Mouse (Mus musculus) cortical plate, adult 2 months (tissue): Measurements from ENCODE around the gene L2hgdh. TPM values are rescaled to one million over a fixed set of nuclear protein-coding genes. Genes with fewer than 3 reads are reported as not detected.
"Not testable (repeated sequence)": the region's sequence is repeated elsewhere in the genome, so short reads cannot be mapped to it uniquely, and the experiment has no call there.

Experiments used
- H3K27ac ChIP-seq: fragments of 200-500 bp; 2 replicates; pipeline ENCODE4 v1.5.1; 2012; ENCODE audit warnings: low read length, control low read depth, inconsistent platforms; ENCODE audit not compliant: insufficient read depth
- H3K4me1 ChIP-seq: fragments of 200-500 bp; 2 replicates; pipeline ENCODE4 v1.6.1; 2011; ENCODE audit warnings: low read length; ENCODE audit not compliant: control insufficient read depth, insufficient read depth
- H3K4me3 ChIP-seq: fragments of 200-500 bp; 2 replicates; pipeline ENCODE4 v1.5.1; 2011; ENCODE audit warnings: mild to moderate bottlenecking, low read length, control low read depth; ENCODE audit not compliant: insufficient read depth
- CTCF ChIP-seq: fragments of 200-500 bp; IDR thresholded peaks from 2 replicates; pipeline ENCODE4 v1.5.1; 2011; ENCODE audit warnings: mild to moderate bottlenecking, control low read depth, low read length; ENCODE audit not compliant: insufficient read depth; ENCODE audit errors: extremely low read depth
- POLR2A ChIP-seq: fragments of 200-500 bp; IDR thresholded peaks from 2 replicates; pipeline ENCODE4 v1.6.1; 2011; ENCODE audit warnings: mild to moderate bottlenecking, low read length, control low read depth; ENCODE audit not compliant: insufficient read depth; ENCODE audit errors: extremely low read depth
- polyA plus RNA-seq: library from polyadenylated mRNA; depleted of rRNA; stranded (reverse); fragments of >200 nt; gene quantifications from 2 replicates; pipeline ENCODE4 v1.2.3, GENCODE M21; 2012; rRNA removed

Gene L2hgdh
- polyA plus RNA-seq, 1 experiment: 11.8 TPM

DNA sequence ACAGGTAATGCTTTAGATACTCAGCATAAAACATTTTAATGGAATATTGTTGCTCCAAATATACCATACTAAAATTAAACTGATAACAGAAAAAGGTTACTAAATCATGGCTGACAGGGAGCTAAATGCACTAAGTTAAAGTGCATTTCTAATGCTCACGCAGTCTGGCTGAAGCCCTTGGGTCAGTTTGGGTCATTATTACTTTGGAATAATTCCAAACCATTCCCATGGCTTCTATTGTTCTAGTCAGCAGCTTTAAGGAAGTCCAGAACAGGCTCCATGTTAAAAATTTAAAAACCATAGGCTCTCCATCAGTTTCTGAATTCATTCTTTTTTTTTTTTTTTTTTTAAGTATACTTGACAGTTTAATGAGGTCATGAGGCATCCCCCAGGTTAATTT lies 50.5 kb downstream of the L2hgdh start:
- Histone ChIP-seq H3K4me3 (no peak overlapping the region), H3K4me1 (no peaks in the 10 kb centered on the region), H3K27ac (no peak overlapping the region)
- TF ChIP-seq CTCF (no peak), POLR2A (no peak)

DNA sequence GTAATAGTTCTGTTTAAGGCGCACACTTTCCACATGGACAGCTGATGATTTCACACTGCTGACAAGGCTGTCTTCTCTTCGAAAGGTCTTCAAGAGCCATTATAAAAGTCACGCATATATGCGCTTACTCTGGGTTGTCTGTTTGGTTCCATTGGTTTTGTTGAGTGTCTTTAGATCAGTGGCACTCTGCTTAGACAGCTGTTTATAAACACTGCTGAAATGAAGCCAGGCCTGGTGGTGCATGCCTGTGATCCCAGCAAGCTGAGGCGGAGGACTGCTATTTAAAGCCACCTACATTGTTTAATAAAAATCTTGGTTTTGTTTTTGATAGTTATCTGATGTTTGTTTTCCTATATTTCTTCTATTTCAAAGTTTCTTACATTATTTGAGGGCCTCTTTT lies 58.0 kb downstream of the L2hgdh start:
- TF ChIP-seq POLR2A: no peak
- no peak for TF ChIP-seq CTCF
- Histone ChIP-seq H3K27ac (no peak overlapping the region), H3K4me3 (no peak overlapping the region)

DNA sequence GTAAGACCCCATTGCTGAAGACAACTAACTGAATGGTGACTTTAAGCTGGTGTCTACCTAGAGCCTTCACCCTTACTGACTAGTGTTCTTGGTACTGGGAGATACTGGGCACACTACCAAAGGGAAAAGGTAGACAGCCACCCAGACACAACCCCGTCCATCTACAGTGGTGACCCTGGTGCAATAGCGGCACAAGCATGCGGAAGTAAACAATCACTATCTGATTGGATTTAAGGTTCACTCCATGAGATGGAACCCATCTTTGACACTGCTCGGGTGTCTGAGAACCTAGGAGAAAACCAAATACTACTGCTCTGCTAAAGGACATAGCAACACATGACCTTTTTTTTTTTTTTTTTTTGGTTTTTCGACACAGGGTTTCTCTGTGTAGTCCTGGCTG lies 63.0 kb downstream of the L2hgdh start:
- Histone ChIP-seq H3K27ac (no peak overlapping the region), H3K4me3 (no peak overlapping the region), H3K4me1 (no peaks in the 10 kb centered on the region)
- no peak for TF ChIP-seq CTCF
- no peak for TF ChIP-seq POLR2A

More for the DNA sequence above, 58.0 kb downstream of the L2hgdh start:
- no peaks in the 10 kb centered on the region for H3K4me1 ChIP-seq

DNA sequence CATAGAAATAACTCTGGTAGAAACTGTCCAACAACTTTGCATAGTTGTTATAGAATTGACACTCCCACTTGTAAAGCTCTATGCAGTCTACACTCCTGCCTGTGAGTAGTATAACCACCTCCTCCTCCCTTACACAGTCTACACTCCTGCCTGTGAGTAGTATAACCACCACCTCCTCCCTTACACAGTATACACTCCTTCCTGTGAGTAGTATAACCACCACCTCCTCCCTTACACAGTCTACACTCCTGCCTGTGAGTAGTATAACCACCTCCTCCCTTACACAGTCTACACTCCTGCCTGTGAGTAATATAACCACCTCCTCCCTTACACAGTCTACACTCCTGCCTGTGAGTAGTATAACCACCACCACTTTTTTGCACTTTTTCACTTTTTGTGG lies 70.7 kb downstream of the L2hgdh start:
- H3K4me3 ChIP-seq, H3K27ac ChIP-seq, H3K4me1 ChIP-seq: not testable (repeated sequence)

DNA sequence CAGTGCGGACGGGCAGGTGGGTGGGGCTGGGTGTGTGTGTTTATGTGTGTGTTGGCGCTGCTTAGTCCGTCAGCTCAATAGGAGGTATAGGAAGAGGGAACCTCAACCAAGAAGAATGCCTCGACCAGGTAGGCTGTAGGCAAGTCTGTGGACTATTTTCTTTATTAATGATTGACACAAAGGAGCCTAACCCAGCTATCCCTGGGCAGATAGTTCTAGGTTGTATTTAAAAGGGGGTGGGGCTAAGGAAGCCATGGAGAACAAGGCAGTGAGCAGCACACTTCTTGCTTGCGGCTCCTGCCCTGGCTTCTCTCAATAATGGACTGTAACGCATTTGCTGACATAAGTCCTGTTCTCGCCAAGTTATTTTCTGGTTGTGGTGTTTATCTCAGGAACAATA lies 75.2 kb downstream of the L2hgdh start:
- Histone ChIP-seq H3K4me1 (peaks cover 6% of the 10 kb centered on the region), H3K4me3 (no peak overlapping the region), H3K27ac (no peak overlapping the region)
- TF ChIP-seq POLR2A (no peak), CTCF (no peak)

DNA sequence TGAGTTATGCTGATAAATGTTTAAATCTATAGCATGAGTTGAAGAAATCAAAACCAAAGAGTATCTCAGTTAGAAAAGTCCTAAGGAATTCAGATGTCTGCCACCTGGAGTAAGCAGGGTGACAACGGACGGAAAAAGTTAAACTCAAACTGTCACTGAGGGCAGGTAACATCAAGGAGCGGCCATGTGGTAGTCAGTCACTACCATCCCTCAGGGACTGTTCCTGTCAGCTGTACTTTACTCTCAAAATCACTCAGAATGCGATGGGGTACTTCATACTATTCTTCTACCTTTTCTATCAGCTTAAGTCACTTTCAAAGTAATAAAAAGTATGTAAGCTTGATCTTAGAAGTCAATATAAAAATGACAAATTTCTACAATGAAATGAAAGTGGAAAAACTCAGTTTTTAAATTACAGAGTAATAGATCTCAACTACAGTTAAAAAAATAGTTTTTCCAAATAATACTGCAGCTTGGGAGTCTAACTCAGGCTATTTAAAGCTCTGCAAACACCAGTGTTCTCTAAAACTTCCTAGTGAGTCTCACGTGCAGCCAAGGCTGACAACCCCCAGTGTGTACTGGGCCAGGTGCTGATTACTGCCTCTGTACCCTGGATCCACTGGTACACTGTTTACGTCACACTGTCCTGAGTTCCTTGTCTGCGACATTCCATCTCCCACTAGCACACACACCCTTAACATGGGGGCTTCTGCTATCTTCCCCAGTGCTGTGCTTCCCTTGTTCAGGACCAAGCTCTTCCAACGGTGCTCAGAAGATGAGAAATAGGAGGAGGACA lies 78.7 kb downstream of the L2hgdh start:
- no peak overlapping the region for H3K27ac ChIP-seq
- no peak overlapping the region for H3K4me3 ChIP-seq
- no peak for TF ChIP-seq POLR2A
- H3K4me1 ChIP-seq: peaks cover 6% of the 10 kb centered on the region

DNA sequence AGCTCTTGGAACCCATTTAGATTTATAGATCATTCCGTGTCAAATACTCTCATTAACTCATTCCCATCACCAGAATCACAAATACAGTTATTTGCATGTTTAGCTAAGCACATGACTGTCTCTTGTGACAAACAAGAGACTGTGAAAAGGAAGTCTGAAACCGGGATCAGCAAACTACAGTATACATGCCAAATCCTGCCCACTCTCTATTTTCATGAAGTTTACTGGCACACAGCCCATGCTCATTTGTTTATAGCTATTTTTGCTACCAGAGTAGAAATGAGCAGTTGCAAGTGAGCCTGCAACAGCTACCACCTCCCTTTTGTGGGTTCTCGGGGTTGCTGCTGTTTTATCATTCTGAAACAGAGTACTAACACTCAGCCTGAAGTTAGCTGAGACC lies 79.8 kb downstream of the L2hgdh start:
- TF ChIP-seq CTCF (no peak), POLR2A (no peak)
- H3K27ac ChIP-seq: no peak overlapping the region
- no peak overlapping the region for H3K4me3 ChIP-seq
- peaks cover 6% of the 10 kb centered on the region for H3K4me1 ChIP-seq

DNA sequence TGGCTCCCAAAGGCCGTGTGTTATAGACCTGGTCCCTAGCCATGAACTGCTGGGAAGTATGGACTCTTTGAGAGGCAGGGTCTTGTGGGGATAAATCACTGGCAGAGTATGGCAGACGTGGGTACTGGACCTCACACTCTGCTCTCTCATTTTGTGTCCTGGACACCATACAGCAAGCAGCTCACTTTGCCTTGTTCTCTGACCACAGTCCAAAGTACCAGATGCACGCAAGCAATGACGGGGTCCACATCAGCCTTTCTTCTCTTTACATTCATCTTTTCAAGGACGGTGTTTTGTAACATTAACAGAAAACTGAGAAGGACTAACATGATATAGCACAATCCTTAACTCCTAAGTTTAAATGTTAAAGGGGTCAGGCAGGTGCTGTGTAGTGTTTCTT lies 81.8 kb downstream of the L2hgdh start:
- no peak overlapping the region for H3K27ac ChIP-seq
- peaks cover 6% of the 10 kb centered on the region for H3K4me1 ChIP-seq
- no peak for TF ChIP-seq POLR2A
- TF ChIP-seq CTCF: no peak
- no peak overlapping the region for H3K4me3 ChIP-seq

Other genes starting within 250 kb of the L2hgdh start
- gene Vcpkmt, start 141.8 kb downstream of the L2hgdh start, polyA plus RNA-seq: 31.4 TPM in 2 replicates
- 32.1 and 35.0 TPM in 2 replicates for gene Sos2, start 43.0 kb downstream of the L2hgdh start, polyA plus RNA-seq
- gene Atp5s, start 77 bp upstream of the L2hgdh start, polyA plus RNA-seq: 30.2 and 34.9 TPM in 2 replicates
- gene Cdkl1, start 66.4 kb upstream of the L2hgdh start, polyA plus RNA-seq: 13.3 and 19.4 TPM in 2 replicates
- gene Atl1, start 167.7 kb upstream of the L2hgdh start, polyA plus RNA-seq: 108 and 119 TPM in 2 replicates
- gene Map4k5, start 168.3 kb upstream of the L2hgdh start, polyA plus RNA-seq: 25.3 and 25.9 TPM in 2 replicates